Mouse (Mus musculus) G1E (cell line): ENCODE data around the gene Slc50a1.

Experiments
- CTCF ChIP-seq: IDR thresholded peaks from 2 replicates; pipeline ENCODE4 v1.5.1; 2012; ENCODE audit warnings: low read depth, low read length, inconsistent platforms, mixed read lengths
- GATA1 ChIP-seq: IDR thresholded peaks from 2 replicates; pipeline ENCODE4 v1.6.1; 2012; ENCODE audit warnings: borderline replicate concordance, low read length, inconsistent platforms, mixed read lengths
- GATA2 ChIP-seq: IDR thresholded peaks from 2 replicates; pipeline ENCODE4 v1.6.1; 2012; ENCODE audit warnings: low read depth, low read length, inconsistent platforms, borderline replicate concordance
- POLR2AphosphoS5 ChIP-seq: IDR thresholded peaks from 2 replicates; pipeline ENCODE4 v1.6.1; 2012; ENCODE audit warnings: low read depth, low read length, inconsistent platforms; ENCODE audit not compliant: insufficient replicate concordance
- TAL1 ChIP-seq: conservative IDR thresholded peaks from 2 replicates; pipeline ENCODE4 v1.6.1; 2012; ENCODE audit warnings: low read depth, low read length, inconsistent platforms, mixed read lengths

DNA sequence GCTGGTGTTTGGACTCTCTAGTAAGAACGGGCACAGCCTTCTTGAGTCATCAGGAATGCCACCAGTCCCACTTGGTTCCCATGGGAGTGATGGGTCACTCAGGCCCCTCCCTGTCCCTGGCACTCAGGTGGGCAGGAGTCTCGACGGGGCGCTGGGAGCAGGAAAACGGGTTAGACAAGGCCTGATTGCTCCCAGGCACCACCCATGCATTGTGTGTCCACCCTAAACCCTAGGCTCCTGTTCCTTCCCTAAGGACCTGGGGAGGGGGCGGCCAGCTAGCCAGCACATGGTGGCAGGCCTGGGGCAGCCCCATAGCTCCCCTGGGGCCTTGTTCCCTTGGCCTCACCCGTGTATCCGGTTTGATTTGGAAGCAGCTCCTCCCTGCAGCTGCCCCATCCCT is 47.9 kb upstream of the Slc50a1 start:
- no peak for TF ChIP-seq GATA1
- no peak for TF ChIP-seq CTCF
- TF ChIP-seq POLR2AphosphoS5: no peak
- no peak for TF ChIP-seq TAL1
- TF ChIP-seq GATA2: no peak
